Mouse (Mus musculus): ENCODE data around the gene Ret. TPM values are rescaled to one million over a fixed set of nuclear protein-coding genes. Genes with fewer than 3 reads are reported as not detected.

Gene Ret
- 1.8 and 3.0 TPM in 2 replicates for polyA plus RNA-seq (2015; fragmentation: Nextera tagmentation; extraction: Ambion mirVana)

- peaks cover 22% of the 10 kb centered on the region for H3K4me1 ChIP-seq
- peaks cover 75% of the 10 kb centered on the region for H3K27me3 ChIP-seq
- no peaks in the 10 kb centered on the region for H3K9me3 ChIP-seq (replicated peaks)
- no peak for ATAC-seq (ENCODE audit: insufficient number of reproducible peaks, low FRiP score, low TSS enrichment, low read depth)
- peak within 1 kb of the TSS; percentile 58 for H3K4me3 ChIP-seq (replicated peaks)
- peak within 1 kb of the TSS; percentile 31; the same call in 1 of the 2 replicates for H3K9ac ChIP-seq
- WGBS = under 1% methylated on average over 24 of the region's 26 CpGs
- H3K4me2 ChIP-seq (replicated peaks) = peak within 1 kb of the TSS; percentile 99
- H3K36me3 ChIP-seq = no peaks in the 10 kb centered on the region
- H3K27ac ChIP-seq (replicated peaks) = no peak within 1 kb of the TSS
These were observed at the start of gene Ret for GRCm38 (mm10) chr6:118197440-118197975. Gene Ret, minus strand, starts transcription at chr6:118197718.

GRCm38 (mm10) chr6:118247161-118247560, 49.6 kb upstream of the Ret start:
- H3K4me1 ChIP-seq = no peaks in the 10 kb centered on the region
- ATAC-seq (ENCODE audit: insufficient number of reproducible peaks, low FRiP score, low TSS enrichment, low read depth) = no peak
- H3K9ac ChIP-seq = no peak overlapping the region
- no peak overlapping the region for H3K4me3 ChIP-seq (replicated peaks)
- no peak overlapping the region for H3K4me2 ChIP-seq (replicated peaks)
- 84% methylated on average over 6 of the region's 6 CpGs for WGBS
- H3K27ac ChIP-seq (replicated peaks) = no peak overlapping the region
- no peaks in the 10 kb centered on the region for H3K36me3 ChIP-seq
- no peaks in the 10 kb centered on the region for H3K9me3 ChIP-seq (replicated peaks)
- H3K27me3 ChIP-seq = no peaks in the 10 kb centered on the region

- H3K9me3 ChIP-seq (replicated peaks) = no peaks in the 10 kb centered on the region
- WGBS = 67% methylated on average over 7 of the region's 7 CpGs
- H3K4me3 ChIP-seq (replicated peaks) = no peak overlapping the region
- H3K36me3 ChIP-seq = no peaks in the 10 kb centered on the region
- no peak overlapping the region for H3K9ac ChIP-seq
- no peaks in the 10 kb centered on the region for H3K27me3 ChIP-seq
- H3K27ac ChIP-seq (replicated peaks) = no peak overlapping the region
- H3K4me1 ChIP-seq = no peaks in the 10 kb centered on the region
- no peak overlapping the region for H3K4me2 ChIP-seq (replicated peaks)
- ATAC-seq (ENCODE audit: insufficient number of reproducible peaks, low FRiP score, low TSS enrichment, low read depth) = no peak
These were observed 46.6 kb upstream of the Ret start for GRCm38 (mm10) chr6:118244106-118244505.

GRCm38 (mm10) chr6:118242941-118243340, 45.4 kb upstream of the Ret start:
- Histone ChIP-seq H3K27ac (replicated peaks) (no peak overlapping the region), H3K27me3 (no peaks in the 10 kb centered on the region), H3K9ac (no peak overlapping the region), H3K4me3 (replicated peaks) (no peak overlapping the region), H3K9me3 (replicated peaks) (no peaks in the 10 kb centered on the region), H3K4me2 (replicated peaks) (no peak overlapping the region), H3K36me3 (no peaks in the 10 kb centered on the region), H3K4me1 (no peaks in the 10 kb centered on the region)
- WGBS = 78% methylated on average over 5 of the region's 5 CpGs
- no peak for ATAC-seq (ENCODE audit: insufficient number of reproducible peaks, low FRiP score, low TSS enrichment, low read depth)

GRCm38 (mm10) chr6:118226072-118226471, 28.6 kb upstream of the Ret start:
- Histone ChIP-seq H3K27me3 (no peaks in the 10 kb centered on the region), H3K27ac (replicated peaks) (no peak overlapping the region), H3K4me3 (replicated peaks) (no peak overlapping the region), H3K36me3 (no peaks in the 10 kb centered on the region), H3K4me2 (replicated peaks) (no peak overlapping the region), H3K4me1 (no peaks in the 10 kb centered on the region), H3K9me3 (replicated peaks) (no peaks in the 10 kb centered on the region), H3K9ac (no peak overlapping the region)
- WGBS = 26% methylated on average over 3 of the region's 3 CpGs
- ATAC-seq (ENCODE audit: insufficient number of reproducible peaks, low FRiP score, low TSS enrichment, low read depth) = no peak

- Histone ChIP-seq H3K36me3 (no peaks in the 10 kb centered on the region), H3K9me3 (replicated peaks) (no peaks in the 10 kb centered on the region), H3K27ac (replicated peaks) (no peak overlapping the region), H3K4me2 (replicated peaks) (no peak overlapping the region), H3K4me1 (no peaks in the 10 kb centered on the region), H3K9ac (no peak overlapping the region), H3K4me3 (replicated peaks) (no peak overlapping the region), H3K27me3 (no peaks in the 10 kb centered on the region)
- 79% methylated on average over 2 of the region's 2 CpGs for WGBS
- no peak for ATAC-seq (ENCODE audit: insufficient number of reproducible peaks, low FRiP score, low TSS enrichment, low read depth)
These were observed 25.0 kb upstream of the Ret start for GRCm38 (mm10) chr6:118222471-118222870.

GRCm38 (mm10) chr6:118215676-118216075, 18.2 kb upstream of the Ret start:
- no peaks in the 10 kb centered on the region for H3K4me1 ChIP-seq
- no peak overlapping the region for H3K4me2 ChIP-seq (replicated peaks)
- H3K4me3 ChIP-seq (replicated peaks) = no peak overlapping the region
- H3K27ac ChIP-seq (replicated peaks) = no peak overlapping the region
- H3K36me3 ChIP-seq = no peaks in the 10 kb centered on the region
- no peak for ATAC-seq (ENCODE audit: insufficient number of reproducible peaks, low FRiP score, low TSS enrichment, low read depth)
- no peak overlapping the region for H3K9ac ChIP-seq
- no peaks in the 10 kb centered on the region for H3K9me3 ChIP-seq (replicated peaks)
- H3K27me3 ChIP-seq = no peaks in the 10 kb centered on the region
- 92% methylated on average over 9 of the region's 9 CpGs for WGBS

- H3K4me1 ChIP-seq = peaks cover 3% of the 10 kb centered on the region; the same call in 1 of the 2 replicates
- 84% methylated on average over 8 of the region's 8 CpGs for WGBS
These were observed 10.8 kb upstream of the Ret start for GRCm38 (mm10) chr6:118208326-118208725.

GRCm38 (mm10) chr6:118206386-118206785, 8.9 kb upstream of the Ret start:
- WGBS = 75% methylated on average over 6 of the region's 6 CpGs
- Histone ChIP-seq H3K9me3 (replicated peaks) (no peaks in the 10 kb centered on the region), H3K36me3 (no peaks in the 10 kb centered on the region), H3K4me2 (replicated peaks) (no peak overlapping the region), H3K4me3 (replicated peaks) (no peak overlapping the region), H3K27ac (replicated peaks) (no peak overlapping the region), H3K27me3 (no peaks in the 10 kb centered on the region), H3K4me1 (peaks cover 3% of the 10 kb centered on the region; the same call in 1 of the 2 replicates), H3K9ac (no peak overlapping the region)
- ATAC-seq (ENCODE audit: insufficient number of reproducible peaks, low FRiP score, low TSS enrichment, low read depth) = no peak

More at GRCm38 (mm10) chr6:118208326-118208725, 10.8 kb upstream of the Ret start:
- Histone ChIP-seq H3K36me3 (no peaks in the 10 kb centered on the region), H3K9ac (no peak overlapping the region), H3K4me2 (replicated peaks) (no peak overlapping the region), H3K27ac (replicated peaks) (no peak overlapping the region), H3K4me3 (replicated peaks) (no peak overlapping the region), H3K27me3 (no peaks in the 10 kb centered on the region), H3K9me3 (replicated peaks) (no peaks in the 10 kb centered on the region)
- ATAC-seq (ENCODE audit: insufficient number of reproducible peaks, low FRiP score, low TSS enrichment, low read depth) = no peak

GRCm38 (mm10) chr6:118205176-118205890, 7.8 kb upstream of the Ret start:
- Histone ChIP-seq H3K4me2 (replicated peaks) (no peak overlapping the region), H3K4me1 (peaks cover 3% of the 10 kb centered on the region; the same call in 1 of the 2 replicates), H3K9ac (no peak overlapping the region), H3K27me3 (peaks cover 8% of the 10 kb centered on the region), H3K4me3 (replicated peaks) (no peak overlapping the region), H3K36me3 (no peaks in the 10 kb centered on the region), H3K9me3 (replicated peaks) (no peaks in the 10 kb centered on the region), H3K27ac (replicated peaks) (no peak overlapping the region)
- no peak for ATAC-seq (ENCODE audit: insufficient number of reproducible peaks, low FRiP score, low TSS enrichment, low read depth)
- WGBS = 33% methylated on average over 7 of the region's 7 CpGs

- Histone ChIP-seq H3K27me3 (peaks cover 18% of the 10 kb centered on the region), H3K4me1 (peaks cover 3% of the 10 kb centered on the region; the same call in 1 of the 2 replicates), H3K4me3 (replicated peaks) (no peak overlapping the region), H3K9ac (no peak overlapping the region), H3K36me3 (no peaks in the 10 kb centered on the region), H3K9me3 (replicated peaks) (no peaks in the 10 kb centered on the region), H3K4me2 (replicated peaks) (no peak overlapping the region), H3K27ac (replicated peaks) (no peak overlapping the region)
- 83% methylated on average over 1 of the region's 1 CpGs for WGBS
- ATAC-seq (ENCODE audit: insufficient number of reproducible peaks, low FRiP score, low TSS enrichment, low read depth) = no peak
These were observed 6.6 kb upstream of the Ret start for GRCm38 (mm10) chr6:118204112-118204511.
